Mouse (Mus musculus) megakaryocyte, adult 5-6 weeks (primary cell): ENCODE measurements around the gene Tacc2. TPM values are rescaled to one million over a fixed set of nuclear protein-coding genes. Genes with fewer than 3 reads are reported as not detected.

Experiments
- ATAC-seq: 2 replicates; pipeline ENCODE4 v1.8.0; 2016; ENCODE audit warnings: mild to moderate bottlenecking, inconsistent platforms; ENCODE audit not compliant: poor library complexity, severe bottlenecking
- total RNA-seq, 2 experiments: library from RNA; stranded (forward) in 1 of 2; stranded (reverse) in 1 of 2; fragments of 153-499, 151-499 nt in 1 of 2; fragments of 221-1000, 200-1000 nt in 1 of 2; gene quantifications; 2 replicates each; pipeline versions ENCODE4 v1.2.3 to v1.2.4; 2015 to 2017

Gene Tacc2
- total RNA-seq, 2 experiments from 2014 or later, result 0.22 to 0.38 TPM

DNA sequence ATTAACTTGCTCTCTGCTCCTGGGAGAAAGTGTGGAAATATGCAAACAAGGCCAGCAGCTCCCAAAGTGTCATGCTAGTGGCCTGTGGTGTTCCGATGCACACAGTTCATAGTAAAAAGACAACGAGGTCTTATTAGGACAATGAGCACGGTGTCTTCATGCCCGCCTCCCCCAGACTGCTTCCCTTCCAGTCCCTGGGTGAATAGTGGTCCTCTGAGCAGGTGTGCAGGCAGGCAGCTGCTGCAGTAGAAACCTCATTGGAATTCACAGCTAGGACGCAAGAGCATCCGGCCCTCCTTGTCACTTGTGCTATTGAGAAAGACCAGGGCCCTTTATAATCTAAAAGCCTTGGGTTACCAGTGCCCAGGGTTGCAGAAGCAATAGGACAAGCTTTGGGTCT, 136.1 kb downstream of the Tacc2 start:
- no peak for ATAC-seq

DNA sequence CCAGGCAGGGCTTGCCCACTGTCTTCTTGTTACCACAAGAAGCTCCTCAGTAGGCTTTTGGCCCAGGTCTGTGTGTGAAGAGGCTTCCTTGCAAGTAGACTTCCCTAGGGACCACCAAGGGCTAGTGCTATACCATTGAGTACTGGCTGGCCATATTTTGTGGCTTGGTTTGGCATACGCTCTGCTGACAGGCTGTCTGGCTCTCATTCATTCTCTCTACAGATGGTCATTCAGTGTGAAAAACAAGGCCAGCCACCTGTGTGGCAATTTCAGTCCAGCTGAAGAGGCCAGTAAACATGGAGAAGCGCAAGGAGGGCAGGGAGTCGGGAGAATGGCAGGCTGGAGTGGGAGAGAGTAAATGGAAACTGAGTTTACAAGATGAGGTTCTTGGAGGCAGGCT, 138.2 kb downstream of the Tacc2 start:
- no peak for ATAC-seq

DNA sequence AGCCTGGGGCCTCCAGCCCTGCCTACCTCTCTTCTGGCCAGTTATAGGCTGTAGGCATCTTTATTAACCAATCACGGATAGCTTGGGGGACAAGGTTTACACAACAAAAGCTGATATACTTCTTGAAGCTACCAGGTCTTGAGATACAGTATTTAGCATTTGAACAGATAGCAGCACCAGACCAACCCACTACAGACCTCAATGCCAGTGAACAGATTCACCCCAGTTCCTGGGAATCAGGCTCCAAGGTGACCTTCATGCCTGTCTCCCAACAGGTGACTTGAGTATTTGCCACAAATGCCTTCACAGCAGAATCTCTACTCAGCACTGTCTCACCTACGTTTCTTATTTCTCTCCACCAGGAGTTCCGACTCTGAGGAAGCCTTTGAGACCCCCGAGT, 139.1 kb downstream of the Tacc2 start:
- ATAC-seq, result no peak

- ATAC-seq, result no peak
Observed at GRCm38 (mm10) chr7:130716989-130717388, 139.8 kb downstream of the Tacc2 start.

DNA sequence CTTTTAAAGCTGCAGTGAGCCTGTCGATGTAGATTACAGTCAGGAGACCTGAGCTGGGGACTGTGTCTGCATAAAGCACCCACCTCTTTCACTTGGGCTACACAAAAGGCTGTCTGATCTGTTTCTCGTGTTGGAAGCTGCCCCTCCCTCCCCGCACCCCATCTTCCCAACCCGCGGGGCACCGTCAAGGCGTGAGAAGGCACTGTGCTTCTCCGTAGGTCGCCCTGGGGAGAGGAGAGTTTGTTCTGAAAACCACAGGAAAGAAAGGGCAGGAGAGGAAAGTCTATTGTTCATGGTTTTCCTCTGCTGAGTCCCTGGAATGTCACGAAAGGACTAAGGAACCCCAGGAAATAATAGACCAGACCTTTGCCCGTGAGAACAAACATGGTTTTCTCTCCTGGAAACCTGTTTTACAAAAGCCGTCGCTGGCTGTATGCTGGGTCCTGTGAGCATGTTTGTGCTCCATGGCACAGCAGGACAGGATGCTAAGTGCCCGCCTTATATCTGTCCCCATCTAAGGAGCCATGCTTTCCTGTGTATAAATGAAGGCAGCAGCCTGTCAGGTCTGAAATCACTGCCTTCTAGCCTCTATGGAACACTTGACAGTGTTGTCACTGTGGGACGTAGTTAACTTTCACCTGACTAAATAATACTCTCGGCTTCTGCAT, 142.8 kb downstream of the Tacc2 start:
- ATAC-seq, result no peak

GRCm38 (mm10) chr7:130720646-130721335, 143.6 kb downstream of the Tacc2 start:
- ATAC-seq, result no peak

DNA sequence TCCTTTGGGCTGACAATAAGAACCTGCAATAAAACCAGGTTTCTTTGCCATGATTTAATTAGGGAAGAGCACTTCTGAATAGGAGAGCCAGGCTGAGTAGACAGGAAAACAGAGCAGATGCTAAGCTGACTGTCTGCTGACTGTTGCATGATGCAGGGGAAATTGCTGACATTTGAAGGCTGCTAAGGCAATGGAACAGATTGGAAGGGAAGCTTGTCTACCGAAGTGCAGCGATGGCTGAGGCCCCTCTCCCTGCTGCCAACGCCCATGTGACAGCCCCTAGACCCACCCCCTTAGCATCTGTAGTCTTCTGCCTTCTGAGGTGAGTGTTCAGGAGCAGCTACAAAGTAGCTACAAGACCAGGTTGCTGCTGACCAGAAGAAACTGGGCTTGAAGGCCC, 148.9 kb downstream of the Tacc2 start:
- no peak for ATAC-seq

GRCm38 (mm10) chr7:130726724-130727422, 149.6 kb downstream of the Tacc2 start:
- ATAC-seq, result no peak

DNA sequence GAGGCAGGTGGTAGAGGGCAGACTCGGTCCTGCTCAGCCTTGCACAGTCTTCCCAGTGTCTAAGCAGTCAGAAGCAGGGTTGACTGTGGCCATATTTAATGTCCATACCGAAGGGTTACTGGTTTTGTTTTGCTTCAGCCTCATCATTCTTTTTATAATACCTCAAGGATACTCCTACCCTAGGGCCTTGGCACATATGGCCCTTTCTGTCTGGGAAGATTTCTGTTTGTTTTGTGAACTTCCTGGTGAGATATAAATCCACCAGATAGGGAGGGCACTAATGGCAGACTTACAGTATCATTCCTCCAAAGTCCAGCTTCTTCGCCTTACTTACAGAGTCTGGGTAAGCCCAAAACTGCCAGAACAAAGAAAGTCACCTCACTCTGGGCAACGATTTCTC, 150.3 kb downstream of the Tacc2 start:
- ATAC-seq, result no peak

DNA sequence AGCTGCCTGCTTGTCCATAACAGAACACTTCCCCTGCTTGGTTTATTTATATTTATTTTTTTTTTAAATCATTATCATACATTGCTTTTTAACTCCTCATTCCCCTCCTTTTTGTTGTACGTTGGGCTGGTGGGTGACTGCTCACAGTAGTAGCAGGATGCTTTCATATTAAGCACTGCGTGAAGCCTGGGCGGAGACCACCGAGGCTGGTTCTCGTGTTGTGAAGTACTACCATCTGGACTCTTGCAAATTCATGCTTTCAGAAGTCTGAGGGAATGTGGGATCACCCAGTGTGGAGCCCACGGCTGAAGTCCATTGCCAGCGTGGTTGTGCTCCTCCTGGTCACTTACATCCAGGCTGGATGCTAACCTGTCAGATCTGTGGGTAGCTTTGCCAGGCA, 154.6 kb downstream of the Tacc2 start:
- ATAC-seq, result no peak

DNA sequence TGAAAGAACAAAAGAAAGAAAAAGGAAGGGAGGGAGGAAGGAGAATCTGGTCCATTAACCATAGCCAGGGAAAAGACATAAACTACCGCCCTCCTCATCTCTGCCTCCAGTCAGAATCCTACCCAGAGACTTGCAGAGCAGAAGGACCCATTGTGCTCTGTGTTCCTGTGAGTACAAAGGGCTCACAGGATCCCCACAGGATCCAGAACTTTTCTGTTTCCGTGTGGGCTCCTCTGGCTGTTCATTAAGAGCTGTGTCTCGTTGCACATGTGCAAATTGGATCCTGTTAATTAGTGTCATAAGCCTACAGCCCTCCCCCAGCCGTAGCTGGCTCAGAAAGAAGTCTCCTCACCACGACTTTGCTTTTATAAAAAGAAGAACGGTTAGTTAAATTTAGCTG, 155.7 kb downstream of the Tacc2 start:
- ATAC-seq, result no peak

- ATAC-seq, result no peak
Observed at GRCm38 (mm10) chr7:130733423-130733822, 156.2 kb downstream of the Tacc2 start.

DNA sequence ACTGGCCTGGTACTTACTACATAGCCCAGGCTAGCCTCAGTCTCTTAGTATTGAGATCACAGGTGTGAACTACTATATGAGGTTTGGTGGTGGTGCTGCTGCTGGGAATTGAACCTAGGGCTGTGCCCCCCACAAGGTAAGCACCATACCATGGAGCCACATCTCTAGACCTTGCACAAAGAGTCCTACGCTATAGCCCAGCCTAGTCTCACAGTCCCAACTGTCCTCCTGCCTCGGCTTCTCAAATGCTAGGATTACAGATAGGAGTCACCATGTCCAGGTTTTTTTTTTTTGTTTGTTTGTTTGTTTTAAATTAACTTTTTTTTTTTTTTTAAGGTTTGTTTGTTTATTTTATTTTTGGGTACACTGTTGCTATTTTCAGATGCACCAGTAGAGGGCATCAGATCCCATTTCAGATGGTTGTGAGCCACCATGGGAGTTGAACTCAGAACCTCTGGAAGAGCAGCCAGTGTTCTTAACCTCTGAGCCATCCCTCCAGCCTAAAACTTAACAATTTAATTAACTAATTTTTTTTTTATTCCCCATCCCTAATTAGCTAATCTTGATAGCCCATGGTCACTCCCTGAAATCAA, 157.1 kb downstream of the Tacc2 start:
- ATAC-seq, result no peak

DNA sequence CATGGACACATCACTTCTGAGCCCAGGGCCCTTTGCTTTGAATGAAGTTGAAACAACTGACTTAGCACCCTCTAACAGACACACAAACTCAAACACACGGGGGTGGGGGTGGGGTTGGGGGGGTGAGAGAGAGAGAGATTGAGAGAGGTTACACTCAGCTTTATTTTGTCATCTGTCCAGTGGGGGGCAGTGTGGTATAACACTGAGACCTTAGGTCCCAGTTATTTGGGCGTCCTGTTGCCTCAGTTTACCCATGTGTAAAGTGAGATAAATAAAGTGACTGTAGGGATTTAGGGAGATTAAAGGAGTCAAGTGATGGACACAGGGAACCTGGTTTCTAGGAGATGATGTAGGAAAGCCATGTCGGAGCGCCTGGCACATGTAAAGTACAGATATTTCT, 163.9 kb downstream of the Tacc2 start:
- ATAC-seq, result no peak

- ATAC-seq, result no peak
Observed at GRCm38 (mm10) chr7:130743239-130744025, 166.2 kb downstream of the Tacc2 start.

DNA sequence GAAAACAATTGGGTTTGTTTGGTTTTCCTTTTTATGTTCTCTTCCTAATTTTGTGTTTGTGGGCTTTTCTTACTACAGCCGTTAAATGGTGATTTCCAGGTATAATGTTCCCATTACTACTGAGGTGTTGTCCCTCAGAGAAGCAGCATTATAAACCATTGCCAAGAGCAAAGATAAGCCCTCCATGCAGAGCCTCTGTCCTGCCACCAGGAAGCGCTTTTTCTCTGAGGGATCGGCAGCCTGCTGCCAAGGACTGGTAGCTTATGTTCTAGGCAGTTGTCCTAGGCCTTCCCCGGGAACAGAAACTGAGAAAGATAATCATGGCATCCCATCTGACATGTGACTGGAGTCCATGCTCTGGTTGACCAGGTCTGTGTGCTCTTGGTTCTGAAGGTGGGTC, 171.9 kb downstream of the Tacc2 start:
- no peak for ATAC-seq

DNA sequence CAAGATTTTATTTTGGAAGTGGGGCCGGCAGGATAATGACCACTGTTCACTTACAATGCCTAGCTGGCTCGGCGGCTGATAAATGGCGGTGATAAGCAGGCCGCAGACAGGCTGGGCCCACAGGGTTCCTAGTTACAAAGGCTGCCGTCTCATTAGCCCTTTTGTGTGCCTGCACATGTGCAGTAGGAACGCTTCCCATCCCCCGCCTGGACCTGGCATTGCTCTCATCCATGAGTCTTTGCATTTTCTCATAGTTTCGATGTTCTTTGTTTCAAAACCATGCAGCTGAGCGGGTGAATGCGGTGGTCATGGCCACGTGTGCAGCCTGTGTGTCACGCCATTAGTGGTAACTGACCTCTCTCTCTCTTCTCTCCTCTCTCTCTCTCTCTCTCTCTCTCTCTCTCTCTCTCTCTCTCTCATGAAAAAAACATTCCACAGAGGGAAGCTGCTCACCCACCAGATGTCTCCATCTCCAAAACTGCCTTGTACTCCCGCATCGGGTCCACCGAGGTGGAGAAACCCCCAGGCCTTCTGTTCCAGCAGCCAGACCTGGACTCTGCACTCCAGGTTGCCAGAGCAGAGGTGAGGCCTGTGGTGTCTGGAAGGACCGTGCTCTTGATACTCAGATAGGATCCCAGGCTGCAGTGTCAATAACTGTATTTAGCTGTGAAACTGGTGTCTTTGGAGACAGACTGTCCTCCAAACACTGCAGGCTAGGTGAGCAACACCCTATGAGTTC, 173.7 kb downstream of the Tacc2 start:
- ATAC-seq, result no peak

DNA sequence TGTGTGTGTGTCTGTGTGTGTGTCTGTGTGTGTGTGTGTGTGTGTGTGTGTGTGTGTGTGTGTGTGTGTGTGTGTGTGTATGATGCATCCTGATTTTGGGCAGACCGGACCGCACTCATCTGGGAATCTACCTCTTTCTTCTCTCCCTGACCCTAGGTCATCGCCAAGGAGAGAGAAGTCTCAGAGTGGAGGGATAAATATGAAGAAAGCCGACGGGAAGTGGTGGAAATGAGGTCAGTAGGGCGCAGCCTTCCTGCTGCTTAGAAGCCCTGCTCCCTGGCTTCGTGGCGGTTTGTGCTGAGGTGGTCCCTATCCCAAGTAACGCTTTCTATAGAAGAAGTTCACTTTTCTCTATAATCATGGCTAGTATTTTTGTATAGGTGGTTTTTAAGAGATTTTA, 174.4 kb downstream of the Tacc2 start:
- ATAC-seq, result no peak

DNA sequence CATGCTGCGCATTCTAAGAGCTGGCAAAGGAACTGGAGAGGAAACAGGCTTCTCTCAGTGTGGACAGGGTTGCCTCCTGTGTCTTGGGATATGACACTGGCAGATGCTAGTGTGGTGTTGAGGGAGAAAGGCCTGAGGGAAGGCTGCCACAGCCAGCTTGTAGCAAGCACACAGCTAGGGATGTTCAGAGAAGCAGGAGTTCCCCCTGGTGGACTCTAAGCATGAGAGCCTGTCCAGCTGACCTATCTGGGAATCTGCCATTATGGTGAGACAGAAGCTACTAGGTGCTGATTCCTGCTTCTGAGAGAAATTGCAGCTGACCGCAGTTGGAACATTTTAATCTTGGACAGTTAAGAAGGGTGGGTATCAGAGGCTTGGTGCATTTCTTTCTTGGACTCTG, 177.6 kb downstream of the Tacc2 start:
- no peak for ATAC-seq

- no peak for ATAC-seq
Observed at GRCm38 (mm10) chr7:130756343-130756835, 179.2 kb downstream of the Tacc2 start.
